Mouse (Mus musculus) myocyte (in vitro differentiated cells): Measurements from ENCODE around the gene 2010003K11Rik. TPM values are rescaled to one million over a fixed set of nuclear protein-coding genes. Genes with fewer than 3 reads are reported as not detected.

Experiments
- H3K27me3 ChIP-seq: one replicate; pipeline ENCODE4 v1.6.1; 2011; ENCODE audit not compliant: control insufficient read depth, insufficient read depth, insufficient read length
- H3K36me3 ChIP-seq: one replicate; pipeline ENCODE4 v1.6.1; 2011; ENCODE audit not compliant: control insufficient read depth, insufficient read depth
- H3K4me2 ChIP-seq: one replicate; pipeline ENCODE4 v1.6.1; 2011; ENCODE audit warnings: low read depth, control low read depth
- H3K4me3 ChIP-seq: one replicate; pipeline ENCODE4 v1.5.1; 2011; ENCODE audit warnings: mild to moderate bottlenecking, control low read depth, moderate library complexity
- H3K79me2 ChIP-seq: one replicate; pipeline ENCODE4 v1.6.1; 2011; ENCODE audit not compliant: control insufficient read depth, insufficient read depth
- H3ac ChIP-seq: one replicate; pipeline ENCODE4 v1.6.1; 2011; ENCODE audit not compliant: control insufficient read depth, insufficient read length
- CEBPB ChIP-seq: IDR thresholded peaks from 2 replicates; pipeline ENCODE4 v1.6.1; 2011; ENCODE audit warnings: mild to moderate bottlenecking, moderate library complexity; ENCODE audit not compliant: poor library complexity, insufficient read depth, severe bottlenecking
- E2F4 ChIP-seq: IDR thresholded peaks from one replicate; pipeline ENCODE4 v1.6.1; 2011; ENCODE audit warnings: mild to moderate bottlenecking, control low read depth, moderate library complexity; ENCODE audit not compliant: insufficient read depth
- MAX ChIP-seq: IDR thresholded peaks from one replicate; pipeline ENCODE4 v1.6.1; 2011; ENCODE audit warnings: low read depth, mild to moderate bottlenecking, control low read depth
- MYOD1 ChIP-seq, 3 experiments: IDR thresholded peaks; one replicate each; pipeline ENCODE4 v1.6.1; 2011; ENCODE audit warnings: control low read depth in 2 of 3, low read depth in 2 of 3, mild to moderate bottlenecking in 2 of 3, moderate library complexity in 1 of 3; ENCODE audit not compliant: insufficient read length in 2 of 3, control insufficient read depth in 1 of 3
- MYOG ChIP-seq, 3 experiments: IDR thresholded peaks; one replicate each; pipeline ENCODE4 v1.6.1; 2011; ENCODE audit warnings: control low read depth in 2 of 3, low read depth in 2 of 3, mild to moderate bottlenecking in 2 of 3; ENCODE audit not compliant: insufficient read length in 2 of 3, control insufficient read depth in 1 of 3, insufficient read depth in 1 of 3
- POLR2A ChIP-seq: IDR thresholded peaks from one replicate; pipeline ENCODE4 v1.6.1; 2011; ENCODE audit warnings: low read depth, mild to moderate bottlenecking, control low read depth, moderate library complexity; ENCODE audit not compliant: insufficient read length
- POLR2AphosphoS2 ChIP-seq: IDR thresholded peaks from one replicate; pipeline ENCODE4 v1.6.1; 2011; ENCODE audit warnings: low read depth, control low read depth; ENCODE audit not compliant: insufficient read length
- REST ChIP-seq: IDR thresholded peaks from one replicate; pipeline ENCODE4 v1.6.1; 2011; ENCODE audit warnings: mild to moderate bottlenecking, control low read depth, moderate library complexity; ENCODE audit not compliant: insufficient read depth, insufficient read length
- SRF ChIP-seq: IDR thresholded peaks from one replicate; pipeline ENCODE4 v1.6.1; 2011; ENCODE audit warnings: low read depth; ENCODE audit not compliant: control insufficient read depth, insufficient read length
- TCF12 ChIP-seq: IDR thresholded peaks from one replicate; pipeline ENCODE4 v1.6.1; 2011; ENCODE audit warnings: mild to moderate bottlenecking, control low read depth; ENCODE audit not compliant: poor library complexity, insufficient read depth, severe bottlenecking
- TCF3 ChIP-seq: IDR thresholded peaks from one replicate; pipeline ENCODE4 v1.6.1; 2011; ENCODE audit warnings: low read depth, control low read depth; ENCODE audit not compliant: insufficient read length
- USF1 ChIP-seq: IDR thresholded peaks from one replicate; pipeline ENCODE4 v1.6.1; 2011; ENCODE audit warnings: low read depth, mild to moderate bottlenecking, control low read depth, moderate library complexity
- polyA plus RNA-seq: library from polyadenylated mRNA; unstranded; fragments of >200 nt; fragmentation: generic; extraction: Trizol; gene quantifications from one replicate; pipeline ENCODE4 v1.2.1, GENCODE M21; 2012; ENCODE audit warnings: missing spikeins

2010003K11Rik gene
- polyA plus RNA-seq, 1 experiment: 0.05 TPM

- H3K79me2 ChIP-seq: no peaks in the 10 kb centered on the region
- H3K36me3 ChIP-seq: peaks cover 3% of the 10 kb centered on the region
- H3K27me3 ChIP-seq: no peaks in the 10 kb centered on the region
- no peak overlapping the region for H3K4me3 ChIP-seq
- no peak overlapping the region for H3K4me2 ChIP-seq
- no peak overlapping the region for H3ac ChIP-seq
- TF ChIP-seq MYOG (IDR thresholded peaks at IDR 0.05; ENCODE audit: control insufficient read depth in 1 of 3, insufficient read depth in 1 of 3, insufficient read length in 2 of 3, low read depth in 2 of 3): no peak
- TF ChIP-seq CEBPB: no peak
- TF ChIP-seq POLR2A: no peak
- TF ChIP-seq SRF: no peak
- no peak for TF ChIP-seq TCF12
- TF ChIP-seq E2F4: no peak
- TF ChIP-seq TCF3: no peak
- no peak for TF ChIP-seq POLR2AphosphoS2
- no peak for TF ChIP-seq MAX
- TF ChIP-seq MYOD1 (IDR thresholded peaks at IDR 0.05; ENCODE audit: control insufficient read depth in 1 of 3, insufficient read length in 2 of 3, low read depth in 2 of 3): no peak
- TF ChIP-seq REST: no peak
- no peak for TF ChIP-seq USF1
Measured at GRCm38 (mm10) chr19:4452525-4452924, 45.9 kb downstream of the 2010003K11Rik start.

DNA sequence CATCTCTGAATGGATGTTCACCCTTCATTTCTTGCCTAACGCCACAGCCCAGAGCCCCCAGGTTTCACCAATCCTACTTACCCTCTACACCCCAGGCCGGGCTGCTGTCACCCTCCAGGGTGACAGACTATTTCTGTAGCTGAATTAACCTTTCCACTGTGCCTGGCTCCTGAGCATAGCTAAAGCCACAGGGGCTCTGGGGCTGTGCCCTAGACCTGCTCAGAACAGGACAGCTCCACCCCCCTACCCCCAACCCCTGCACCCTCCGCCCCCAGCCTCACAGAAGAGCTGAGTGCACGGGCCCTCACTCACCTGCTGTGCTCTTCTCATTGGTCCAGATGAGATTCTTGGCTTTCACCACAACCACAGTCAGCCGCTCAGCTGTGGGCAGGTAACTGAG is 46.4 kb downstream of the 2010003K11Rik start:
- peaks cover 6% of the 10 kb centered on the region for H3K36me3 ChIP-seq
- H3K79me2 ChIP-seq: no peaks in the 10 kb centered on the region
- no peak overlapping the region for H3K4me2 ChIP-seq
- H3ac ChIP-seq: no peak overlapping the region
- H3K27me3 ChIP-seq: no peaks in the 10 kb centered on the region
- no peak overlapping the region for H3K4me3 ChIP-seq
- TF ChIP-seq MYOD1 (IDR thresholded peaks at IDR 0.05; ENCODE audit: control insufficient read depth in 1 of 3, insufficient read length in 2 of 3, low read depth in 2 of 3): no peak
- no peak for TF ChIP-seq USF1
- no peak for TF ChIP-seq MYOG (IDR thresholded peaks at IDR 0.05; ENCODE audit: control insufficient read depth in 1 of 3, insufficient read depth in 1 of 3, insufficient read length in 2 of 3, low read depth in 2 of 3)
- TF ChIP-seq REST: no peak

DNA sequence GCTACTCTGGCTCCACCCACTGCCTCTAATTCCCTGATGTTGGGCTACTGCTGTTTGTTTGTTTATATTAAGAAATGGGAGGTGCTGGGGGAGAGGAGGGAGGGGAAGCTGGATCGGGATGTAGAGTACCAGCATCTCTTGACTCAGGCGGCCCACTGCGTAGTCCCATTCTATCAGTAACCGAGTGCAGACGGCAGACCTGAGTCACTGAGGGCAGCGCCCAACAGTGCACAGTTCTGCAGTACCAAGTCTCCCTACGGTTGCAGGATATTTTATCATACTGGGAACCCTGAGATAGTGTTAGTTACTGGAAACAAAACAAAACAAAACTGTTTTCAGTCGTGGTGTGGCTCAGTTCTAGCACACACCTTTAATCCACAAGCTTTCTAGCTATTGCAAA is 47.3 kb downstream of the 2010003K11Rik start:
- Histone ChIP-seq H3K4me2 (no peak overlapping the region), H3ac (no peak overlapping the region), H3K79me2 (no peaks in the 10 kb centered on the region), H3K36me3 (peaks cover 8% of the 10 kb centered on the region), H3K4me3 (no peak overlapping the region), H3K27me3 (no peaks in the 10 kb centered on the region)
- TF ChIP-seq E2F4 (no peak), MYOG (IDR thresholded peaks at IDR 0.05; ENCODE audit: control insufficient read depth in 1 of 3, insufficient read depth in 1 of 3, insufficient read length in 2 of 3, low read depth in 2 of 3) (no peak), MYOD1 (IDR thresholded peaks at IDR 0.05; ENCODE audit: control insufficient read depth in 1 of 3, insufficient read length in 2 of 3, low read depth in 2 of 3) (no peak), MAX (no peak), POLR2AphosphoS2 (no peak), SRF (no peak), CEBPB (no peak), USF1 (no peak), POLR2A (no peak)

DNA sequence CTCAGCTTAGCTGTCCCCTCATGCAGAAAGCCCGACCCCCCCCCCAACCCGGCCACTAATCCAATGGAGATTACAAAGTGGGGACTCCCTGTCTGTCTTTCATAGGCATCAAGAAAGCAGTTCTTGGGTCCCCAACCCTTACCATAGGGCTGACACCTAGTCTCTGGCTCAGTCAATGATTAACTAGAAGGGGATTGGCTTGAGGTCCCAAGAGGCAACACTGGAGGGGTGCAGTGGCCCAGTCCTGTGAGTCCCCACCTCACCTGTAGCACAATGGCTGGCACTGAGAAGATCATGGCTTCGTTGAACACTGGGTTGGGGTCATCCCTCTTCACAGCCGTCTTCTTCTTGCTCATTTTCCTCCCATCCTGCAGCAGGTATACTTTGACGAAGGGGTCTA is 47.7 kb downstream of the 2010003K11Rik start:
- Histone ChIP-seq H3K36me3 (peaks cover 8% of the 10 kb centered on the region), H3K4me3 (no peak overlapping the region), H3K79me2 (no peaks in the 10 kb centered on the region), H3K27me3 (no peaks in the 10 kb centered on the region), H3ac (no peak overlapping the region), H3K4me2 (no peak overlapping the region)
- TF ChIP-seq CEBPB (no peak), TCF12 (no peak), USF1 (no peak), MYOD1 (IDR thresholded peaks at IDR 0.05; ENCODE audit: control insufficient read depth in 1 of 3, insufficient read length in 2 of 3, low read depth in 2 of 3) (no peak), E2F4 (no peak), SRF (no peak), POLR2A (no peak)

GRCm38 (mm10) chr19:4449230-4449629 is 49.2 kb downstream of the 2010003K11Rik start:
- Histone ChIP-seq H3K4me3 (no peak overlapping the region), H3K4me2 (no peak overlapping the region), H3ac (no peak overlapping the region), H3K27me3 (no peaks in the 10 kb centered on the region), H3K79me2 (no peaks in the 10 kb centered on the region), H3K36me3 (peaks cover 8% of the 10 kb centered on the region)
- TF ChIP-seq E2F4: no peak
- TF ChIP-seq MYOG (IDR thresholded peaks at IDR 0.05; ENCODE audit: control insufficient read depth in 1 of 3, insufficient read depth in 1 of 3, insufficient read length in 2 of 3, low read depth in 2 of 3): no peak

- H3K4me3 ChIP-seq: no peak overlapping the region
- H3K36me3 ChIP-seq: peaks cover 8% of the 10 kb centered on the region
- no peak for TF ChIP-seq MAX
- no peak for TF ChIP-seq REST
- no peak for TF ChIP-seq POLR2AphosphoS2
- no peak for TF ChIP-seq CEBPB
- TF ChIP-seq TCF3: no peak
- no peak for TF ChIP-seq TCF12
- no peak for TF ChIP-seq MYOD1 (IDR thresholded peaks at IDR 0.05; ENCODE audit: control insufficient read depth in 1 of 3, insufficient read length in 2 of 3, low read depth in 2 of 3)
- TF ChIP-seq USF1: no peak
- TF ChIP-seq E2F4: no peak
- no peak for TF ChIP-seq MYOG (IDR thresholded peaks at IDR 0.05; ENCODE audit: control insufficient read depth in 1 of 3, insufficient read depth in 1 of 3, insufficient read length in 2 of 3, low read depth in 2 of 3)
- TF ChIP-seq POLR2A: no peak
- TF ChIP-seq SRF: no peak
- no peak overlapping the region for H3ac ChIP-seq
- H3K4me2 ChIP-seq: no peak overlapping the region
- H3K79me2 ChIP-seq: no peaks in the 10 kb centered on the region
- no peaks in the 10 kb centered on the region for H3K27me3 ChIP-seq
Measured at GRCm38 (mm10) chr19:4447445-4447844, 50.9 kb downstream of the 2010003K11Rik start.
